Comparison of ENCODE assay signal across 20 mouse cellular contexts in the genomic region with DNA sequence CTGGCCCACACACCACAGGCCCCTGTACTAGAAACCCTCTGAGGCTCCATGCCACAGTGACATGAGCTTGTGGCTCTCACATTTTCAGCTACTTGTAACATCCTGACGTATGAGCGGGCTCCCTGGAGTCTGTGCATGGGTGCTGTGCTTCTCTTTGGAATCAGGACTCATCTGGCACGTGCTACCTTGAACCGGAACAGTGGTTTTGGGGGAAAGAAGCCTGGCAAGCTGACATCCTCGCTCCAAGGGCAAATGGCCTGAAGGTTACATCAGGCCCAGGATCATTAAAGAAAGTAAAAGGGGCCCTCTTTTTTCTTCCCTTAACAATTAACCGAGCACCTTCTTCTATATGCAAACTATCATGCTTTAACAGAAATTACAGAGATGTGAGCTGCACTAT.
"Had no signal": no experiment of that assay in that cellular context is flagged by ENCODE, and none has a peak within 500 bp of the region (broad histone marks: within the 10 kb centered on the region; RNA-seq: fewer than 3 reads in every experiment).

No protein-coding gene starts in this region.

- DNase-seq: kidney, postnatal 10 days; kidney, postnatal 36 days; layer of hippocampus, postnatal 36 days; liver, embryonic 13.5 days; lung, adult 2 months; lung, postnatal 14 days; lung, postnatal 4 days; right cerebral cortex, adult 18-20 months; right cerebral cortex, postnatal 14 days; right cerebral cortex, postnatal 4 days; thymus, adult 2 months; thymus, postnatal 14 days; thymus, postnatal 4 days had no signal

- H3K27me3 ChIP-seq: kidney, embryonic 15.5 days; liver, embryonic 13.5 days had no signal

- H3K27ac ChIP-seq: left cerebral cortex, adult 2 months; liver, embryonic 13.5 days; neural tube, embryonic 15.5 days; stomach, postnatal 0 days had no signal

- H3K4me2 ChIP-seq: kidney, embryonic 15.5 days; liver, embryonic 13.5 days; midbrain, embryonic 12.5 days; neural tube, embryonic 15.5 days had no signal

- ATAC-seq: midbrain, embryonic 16.5 days had no signal

- H3K9me3 ChIP-seq: kidney, embryonic 15.5 days; liver, embryonic 13.5 days; midbrain, embryonic 12.5 days; neural tube, embryonic 15.5 days had no signal

- H3K9ac ChIP-seq: kidney, embryonic 15.5 days; liver, embryonic 13.5 days; midbrain, embryonic 12.5 days; neural tube, embryonic 15.5 days had no signal

- H3K4me3 ChIP-seq: kidney, embryonic 15.5 days; left cerebral cortex, adult 2 months; liver, embryonic 13.5 days; midbrain, embryonic 12.5 days; myocyte; neural tube, embryonic 15.5 days had no signal
